Mouse (Mus musculus) megakaryocyte, embryonic 14.5 days (primary cell): ENCODE data around the gene Fcer1g. TPM values are rescaled to one million over a fixed set of nuclear protein-coding genes. Genes with fewer than 3 reads are reported as not detected.
A peak's percentile ranks its signal among the peaks of the same experiment; 100 is the strongest.

Experiments
- H3K27me3 ChIP-seq: replicated peaks from 2 replicates; pipeline ENCODE3; 2012; ENCODE audit warnings: inconsistent platforms
- H3K36me3 ChIP-seq: replicated peaks from 2 replicates; pipeline ENCODE3; 2012; ENCODE audit warnings: low read length, inconsistent platforms, mixed read lengths
- H3K4me1 ChIP-seq: 2 replicates; pipeline ENCODE4 v1.6.1; 2012; ENCODE audit warnings: inconsistent platforms
- H3K4me3 ChIP-seq: replicated peaks from 2 replicates; pipeline ENCODE3; 2012; ENCODE audit warnings: moderate library complexity, mild to moderate bottlenecking, inconsistent platforms
- H3K9me3 ChIP-seq: 2 replicates; pipeline ENCODE4 v1.6.1; 2012; ENCODE audit warnings: inconsistent platforms
- FLI1 ChIP-seq: IDR thresholded peaks from 2 replicates; pipeline ENCODE4 v1.6.1; 2012; ENCODE audit warnings: low read length, inconsistent platforms, mixed read lengths
- GATA1 ChIP-seq: IDR thresholded peaks from 3 replicates; pipeline ENCODE4 v1.6.1; 2012; ENCODE audit warnings: mixed read lengths, low read length, inconsistent platforms, borderline replicate concordance
- polyA plus RNA-seq: library from polyadenylated mRNA; stranded (reverse); fragments of >175 nt; gene quantifications from 2 replicates; pipeline ENCODE4 v1.2.3, GENCODE M21; 2012; ENCODE audit warnings: low replicate concordance; ENCODE audit not compliant: insufficient read depth

Gene Fcer1g
- polyA plus RNA-seq, result 12.9 and 57.4 TPM in 2 replicates

DNA sequence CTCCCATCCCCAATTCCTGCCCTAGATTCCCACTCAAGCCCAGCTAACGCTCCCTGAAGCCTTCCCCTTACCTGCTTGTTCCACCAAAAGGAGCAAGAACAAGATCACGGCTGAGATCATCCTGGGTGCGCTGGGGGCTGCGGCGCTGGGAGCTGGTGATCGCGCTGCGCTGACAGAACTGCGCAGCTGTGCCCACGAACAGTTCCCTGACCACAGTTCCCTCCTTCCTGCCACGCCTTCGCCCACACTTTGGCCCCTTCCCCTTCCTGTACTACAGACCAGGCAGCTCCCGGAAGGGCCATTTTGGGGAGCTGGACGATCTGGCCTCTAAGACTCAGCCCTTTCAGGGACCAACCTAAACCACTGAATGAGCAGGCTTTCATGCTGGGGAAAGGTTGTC is at the start of gene Fcer1g:
TSS of gene Fcer1g (minus strand) at position 240 of the 400 bp plus-strand sequence.
- no peaks in the 10 kb centered on the region for H3K9me3 ChIP-seq
- peaks cover 74% of the 10 kb centered on the region for H3K4me1 ChIP-seq
- TF ChIP-seq FLI1 (no peak), GATA1 (no peak)
- peaks cover 71% of the 10 kb centered on the region for H3K36me3 ChIP-seq
- H3K4me3 ChIP-seq, result peak within 1 kb of the TSS; percentile 91
- H3K27me3 ChIP-seq, result no peaks in the 10 kb centered on the region

DNA sequence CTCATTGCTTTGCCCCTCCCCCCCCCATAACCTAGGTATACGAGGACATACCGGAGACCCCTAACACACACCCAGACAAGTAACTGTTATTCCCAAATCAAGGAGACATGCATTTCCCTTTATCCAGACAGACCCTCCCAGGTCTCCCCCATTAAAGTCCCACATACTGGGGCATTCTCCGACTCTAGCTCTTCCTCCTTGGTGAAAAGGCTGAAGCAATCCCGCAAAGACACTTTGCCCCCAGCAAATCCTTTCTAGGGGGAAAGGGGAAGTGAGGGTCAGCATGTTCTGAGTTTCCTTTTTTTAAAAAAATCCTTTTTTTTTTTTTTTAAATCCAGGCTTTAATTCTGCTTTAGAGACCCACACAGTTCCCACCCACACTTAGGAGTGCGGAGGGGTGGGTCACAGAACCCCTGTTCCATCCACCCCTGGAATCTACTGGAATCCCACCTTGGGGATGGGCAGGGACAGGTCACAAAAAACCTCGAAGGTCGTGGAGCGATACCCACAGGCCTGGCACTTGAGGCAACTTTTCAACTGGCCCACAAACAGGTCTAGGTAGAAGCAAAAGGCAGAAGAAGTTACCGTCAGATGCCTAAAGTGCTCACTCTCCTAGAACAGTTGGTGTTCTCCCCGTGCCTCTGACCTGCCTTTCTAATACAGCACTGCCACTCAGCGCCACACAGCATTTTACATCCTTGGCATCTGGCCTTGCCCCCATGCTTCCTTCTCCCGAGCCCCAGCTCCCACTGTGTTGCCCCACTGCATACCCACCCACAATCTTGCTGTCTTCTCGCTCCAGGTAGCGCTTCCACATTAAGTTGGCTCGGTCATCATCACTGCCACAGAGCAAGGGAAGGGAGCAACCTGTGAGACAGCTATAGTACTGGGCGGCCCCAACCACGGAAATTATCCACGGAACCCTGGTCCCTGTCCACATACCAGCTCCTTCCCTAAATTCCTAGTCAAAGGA is 49.3 kb upstream of the Fcer1g start:
- Histone ChIP-seq H3K27me3 (no peaks in the 10 kb centered on the region), H3K9me3 (no peaks in the 10 kb centered on the region), H3K4me3 (no peak overlapping the region), H3K36me3 (peaks cover 59% of the 10 kb centered on the region), H3K4me1 (peaks cover 68% of the 10 kb centered on the region)
- TF ChIP-seq FLI1 (no peak), GATA1 (no peak)

DNA sequence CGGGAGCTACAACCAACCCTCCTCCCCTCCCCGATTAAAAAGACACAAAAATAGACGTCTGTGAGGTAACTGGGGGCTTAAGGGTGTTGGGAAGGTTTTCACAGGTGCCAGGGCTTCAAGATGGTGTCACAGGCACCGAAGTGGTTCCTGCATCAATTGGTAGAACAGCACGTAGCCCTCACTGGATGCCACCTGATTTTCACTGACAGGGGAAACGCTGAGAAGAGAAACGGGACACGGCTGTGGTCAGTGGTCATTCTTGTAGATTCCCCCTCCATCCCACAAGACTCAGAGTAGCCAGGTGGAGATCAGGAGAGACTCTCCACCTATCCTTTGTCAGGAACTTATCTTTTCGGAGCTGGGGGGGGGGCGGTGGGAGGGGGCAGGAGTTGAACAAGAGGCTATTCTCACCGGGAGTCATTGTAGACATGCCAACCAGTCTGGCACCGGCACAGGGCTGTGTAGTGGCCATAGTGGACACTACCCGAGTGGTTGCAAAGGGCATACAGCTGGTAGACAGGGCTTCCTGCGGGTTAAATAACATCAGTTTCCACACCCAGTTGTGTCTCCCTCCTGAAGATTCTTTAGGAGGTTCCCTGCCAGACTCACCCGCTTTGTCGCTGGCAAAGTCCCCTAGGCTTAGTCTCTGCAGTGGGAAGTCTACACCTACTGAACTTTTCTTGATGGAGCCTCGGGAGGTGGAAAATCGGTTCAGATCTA is 48.1 kb upstream of the Fcer1g start:
- peaks cover 59% of the 10 kb centered on the region for H3K4me1 ChIP-seq
- TF ChIP-seq FLI1, result no peak
- no peak for TF ChIP-seq GATA1
- no peaks in the 10 kb centered on the region for H3K27me3 ChIP-seq
- peak overlapping the region; percentile 95 for H3K4me3 ChIP-seq
- H3K36me3 ChIP-seq, result peaks cover 66% of the 10 kb centered on the region
- H3K9me3 ChIP-seq, result no peaks in the 10 kb centered on the region

DNA sequence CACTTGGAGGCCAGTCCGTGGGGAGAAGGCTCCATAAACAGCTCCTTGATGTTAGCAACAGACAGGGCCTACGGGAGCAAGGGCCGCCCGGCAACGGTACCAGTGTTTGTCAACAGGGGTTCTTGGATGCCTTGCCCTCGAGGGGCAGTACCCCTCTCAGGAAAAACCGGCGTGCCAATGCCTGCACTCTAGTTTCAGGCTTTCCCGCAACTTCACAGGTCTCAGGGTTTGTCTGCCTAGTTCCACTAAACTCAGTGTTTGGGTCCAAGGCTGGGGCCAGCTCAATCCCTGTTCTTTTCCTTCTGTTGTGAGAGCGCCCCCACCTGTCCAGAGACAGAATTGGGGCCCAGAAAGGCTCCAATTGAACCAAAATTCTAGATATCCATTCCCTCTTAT is 47.4 kb upstream of the Fcer1g start:
- Histone ChIP-seq H3K4me3 (peak overlapping the region; percentile 95), H3K27me3 (no peaks in the 10 kb centered on the region), H3K4me1 (peaks cover 52% of the 10 kb centered on the region), H3K36me3 (peaks cover 71% of the 10 kb centered on the region), H3K9me3 (no peaks in the 10 kb centered on the region)
- TF ChIP-seq GATA1 (no peak), FLI1 (no peak)

DNA sequence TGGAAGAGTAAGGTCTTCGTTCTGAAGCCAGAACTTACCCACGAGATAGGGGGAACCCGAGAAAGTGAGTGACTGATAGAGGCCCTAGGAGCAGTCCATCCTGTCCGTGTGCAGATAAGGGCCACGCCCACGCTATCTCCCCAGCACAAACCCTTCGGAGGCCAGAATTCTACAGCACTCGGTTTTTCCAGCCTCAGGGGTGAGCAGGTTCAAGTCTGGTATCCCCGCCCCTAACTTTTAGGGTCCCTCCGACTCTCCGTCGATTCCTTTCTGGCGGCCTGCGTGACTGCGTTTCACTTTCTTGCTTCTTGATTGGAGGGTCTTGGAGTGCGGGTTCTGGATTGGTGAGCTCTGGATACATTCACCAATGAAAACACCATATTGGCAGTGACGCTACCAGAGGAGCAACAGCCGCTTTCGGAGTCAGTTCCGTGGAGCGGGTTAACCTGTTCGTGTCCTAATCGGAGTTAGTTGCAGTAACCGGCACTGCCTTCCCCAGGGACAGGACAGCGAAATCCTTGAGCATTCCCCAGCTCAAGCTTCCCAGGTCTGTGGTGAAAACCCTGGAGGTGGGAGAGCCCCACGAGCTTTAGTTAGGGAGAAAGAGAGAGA is 46.9 kb upstream of the Fcer1g start, which contains the start of gene Ppox:
TSS of gene Ppox (minus strand) at position 271 of the 612 bp plus-strand sequence.
- no peaks in the 10 kb centered on the region for H3K27me3 ChIP-seq
- no peak for TF ChIP-seq FLI1
- TF ChIP-seq GATA1, result no peak
- H3K4me1 ChIP-seq, result peaks cover 47% of the 10 kb centered on the region
- H3K9me3 ChIP-seq, result no peaks in the 10 kb centered on the region
- H3K4me3 ChIP-seq, result peak within 1 kb of the TSS; percentile 95
- peaks cover 71% of the 10 kb centered on the region for H3K36me3 ChIP-seq

DNA sequence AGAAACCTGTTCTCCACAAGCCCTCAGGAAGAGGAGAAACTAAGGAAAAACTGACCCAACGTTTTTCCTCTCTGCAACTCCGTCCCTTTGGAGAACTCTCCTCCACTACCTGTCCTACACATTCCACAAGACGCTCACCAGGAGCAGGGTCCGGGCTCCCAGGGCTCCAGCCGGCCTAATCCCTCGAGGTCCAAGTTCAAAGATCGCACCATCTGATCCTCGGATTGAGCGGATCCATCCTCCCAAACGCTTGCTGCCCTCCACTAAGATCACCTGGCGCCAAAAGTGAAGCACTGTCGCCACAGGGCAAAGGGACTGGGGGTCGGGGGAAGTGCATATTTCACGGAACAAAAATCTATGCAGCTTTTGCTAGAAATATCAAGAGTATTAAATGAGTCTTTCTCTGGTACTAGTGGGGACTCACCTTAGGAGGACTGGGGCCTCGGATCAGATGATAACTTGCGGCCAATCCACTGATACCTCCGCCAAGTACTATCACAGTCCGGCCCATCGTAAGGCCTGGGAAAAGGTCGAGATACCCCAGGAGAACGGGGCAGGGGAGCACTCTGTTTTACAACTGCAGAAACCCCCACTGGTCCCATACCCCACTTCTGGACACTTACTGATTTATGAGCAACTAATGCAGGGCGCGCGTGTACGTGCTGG is 46.2 kb upstream of the Fcer1g start:
- TF ChIP-seq GATA1 (no peak), FLI1 (no peak)
- Histone ChIP-seq H3K4me3 (peak overlapping the region; percentile 95), H3K36me3 (peaks cover 71% of the 10 kb centered on the region), H3K27me3 (no peaks in the 10 kb centered on the region), H3K4me1 (peaks cover 40% of the 10 kb centered on the region), H3K9me3 (no peaks in the 10 kb centered on the region)

DNA sequence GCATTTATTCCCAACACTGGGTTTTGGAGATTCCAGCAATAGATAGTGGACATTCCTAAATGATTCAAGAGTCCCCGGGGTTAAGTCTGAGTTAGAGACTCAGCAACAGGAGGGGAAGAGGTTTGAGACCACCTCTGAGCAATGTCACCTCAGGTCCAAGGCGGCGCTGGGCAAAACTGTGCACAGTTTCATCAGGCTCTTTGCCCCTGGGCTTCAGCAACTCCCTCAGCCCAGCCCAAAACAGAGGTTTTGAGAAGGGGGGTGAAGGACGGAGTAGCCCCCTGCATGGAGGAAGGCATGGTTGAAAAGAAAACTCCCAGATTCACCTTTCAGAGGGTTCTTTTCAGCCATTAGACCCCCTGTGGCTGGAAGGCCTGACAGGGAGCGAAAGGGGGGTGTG is 45.6 kb upstream of the Fcer1g start:
- Histone ChIP-seq H3K36me3 (peaks cover 71% of the 10 kb centered on the region), H3K4me1 (peaks cover 34% of the 10 kb centered on the region), H3K4me3 (peak overlapping the region; percentile 95), H3K27me3 (no peaks in the 10 kb centered on the region), H3K9me3 (no peaks in the 10 kb centered on the region)
- TF ChIP-seq FLI1 (no peak), GATA1 (no peak)

DNA sequence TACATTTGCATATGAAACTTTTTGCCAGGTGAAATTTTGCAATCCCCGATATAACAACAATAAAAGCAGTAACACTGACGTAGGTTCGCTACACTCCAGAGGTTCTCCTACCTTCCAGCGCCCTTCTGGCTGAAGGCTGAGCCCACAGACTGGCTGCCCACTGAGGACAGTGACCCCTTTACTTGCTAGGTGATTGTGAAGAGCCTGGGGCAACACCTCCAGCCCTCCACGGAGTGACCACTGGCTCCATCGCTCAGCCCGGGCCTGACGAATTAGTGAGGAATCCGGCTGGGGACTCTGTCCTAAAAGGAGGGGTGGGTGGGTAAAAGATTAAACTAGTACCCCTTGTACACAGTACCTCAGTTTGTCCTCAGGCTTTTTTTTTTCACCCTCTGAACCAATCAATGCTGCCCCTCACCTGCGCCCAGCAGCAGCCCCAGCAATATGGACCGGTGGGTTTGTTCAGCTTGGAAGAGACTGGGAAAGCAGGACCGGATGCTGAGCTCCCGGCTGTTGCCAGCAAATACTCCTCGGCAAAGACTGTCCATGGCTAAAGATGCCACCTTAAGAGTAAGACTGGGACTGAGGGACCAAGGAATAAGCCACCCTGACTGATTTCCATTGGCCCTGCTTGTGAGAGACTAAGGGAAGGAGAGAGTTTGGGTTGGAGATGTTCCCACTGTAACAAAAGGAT is 45.0 kb upstream of the Fcer1g start:
- no peak for TF ChIP-seq GATA1
- no peak overlapping the region for H3K4me3 ChIP-seq
- peaks cover 71% of the 10 kb centered on the region for H3K36me3 ChIP-seq
- no peaks in the 10 kb centered on the region for H3K27me3 ChIP-seq
- no peaks in the 10 kb centered on the region for H3K9me3 ChIP-seq
- peaks cover 29% of the 10 kb centered on the region for H3K4me1 ChIP-seq

DNA sequence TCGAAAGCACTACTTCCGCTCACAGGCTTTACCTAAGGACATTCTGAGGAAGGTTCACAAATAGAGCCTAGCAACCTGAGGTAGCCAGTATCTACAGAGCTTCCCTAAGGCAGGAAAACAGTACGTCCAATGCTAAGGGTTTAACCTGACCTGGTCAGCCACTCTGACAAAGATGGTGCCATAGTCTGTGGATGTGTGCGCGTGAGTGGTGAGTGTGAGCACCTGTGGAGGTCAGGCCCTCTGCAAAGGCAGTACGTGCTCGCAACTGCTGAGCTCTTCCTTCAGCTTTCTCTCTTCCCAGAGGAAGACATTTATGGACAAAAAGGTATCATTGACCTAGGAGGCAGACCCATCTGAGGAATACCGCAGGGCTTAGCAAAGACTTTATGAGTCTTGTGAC is 44.3 kb upstream of the Fcer1g start:
- Histone ChIP-seq H3K9me3 (no peaks in the 10 kb centered on the region), H3K4me1 (peaks cover 24% of the 10 kb centered on the region), H3K4me3 (no peak overlapping the region), H3K36me3 (peaks cover 72% of the 10 kb centered on the region), H3K27me3 (no peaks in the 10 kb centered on the region)
- TF ChIP-seq FLI1, result no peak
- TF ChIP-seq GATA1, result no peak
